7 mouse cellular contexts compared by ENCODE assay signal in genomic region chr12:64966101-64966631, GRCm38 (mm10). TPM values are rescaled to one million over a fixed set of nuclear protein-coding genes. Genes with fewer than 3 reads are reported as not detected.
A peak's percentile ranks its signal among the peaks of the same experiment; 100 is the strongest.
DNase-seq lines count a peak whose midpoint lies in the region; ATAC-seq and TF ChIP-seq lines count a peak whose summit lies in the region.

No protein-coding gene starts in this region.

- peak overlapping the region; percentile 84 for H3K4me3 ChIP-seq in brown adipose tissue, adult 24 weeks (ENCODE audit: insufficient read depth, low read depth, low read length)
- peak overlapping the region; percentile 79 for H3K4me3 ChIP-seq in hindbrain, embryonic 16.5 days (ENCODE audit: low read length)
- H3K4me3 ChIP-seq in small intestine, adult 2 months (ENCODE audit: low read depth, low read length) = peak overlapping the region; percentile 91

- H3K4me1 ChIP-seq in brown adipose tissue, adult 24 weeks (ENCODE audit: control insufficient read depth, insufficient read depth, insufficient read length, low read length) = no peaks in the 10 kb centered on the region; the same call in 1 of the 2 replicates
- peaks cover 29% of the 10 kb centered on the region for H3K4me1 ChIP-seq in hindbrain, embryonic 16.5 days (ENCODE audit: control insufficient read depth, insufficient read depth, low read depth, low read length)
- H3K4me1 ChIP-seq in small intestine, adult 2 months (ENCODE audit: control insufficient read depth, insufficient read depth, insufficient read length, low read length) = peaks cover 2% of the 10 kb centered on the region

- under 1% methylated on average over 44 of the region's 44 CpGs for WGBS in hindbrain, embryonic 16.5 days
- under 1% methylated on average over 44 of the region's 44 CpGs for WGBS in small intestine, adult 2 months

- H3K27ac ChIP-seq in brown adipose tissue, adult 24 weeks (replicated peaks; ENCODE audit: low read depth, low read length) = peak overlapping the region; percentile 46
- H3K27ac ChIP-seq in hindbrain, embryonic 16.5 days (ENCODE audit: low read depth, low read length) = peak overlapping the region; percentile 83
- H3K27ac ChIP-seq in small intestine, adult 2 months (ENCODE audit: insufficient read depth, low read depth, low read length) = peak overlapping the region; percentile 37

- TF ChIP-seq POLR2A in small intestine, adult 2 months (IDR thresholded peaks at IDR 0.05; ENCODE audit: low read depth, low read length) = no peak

- H3K36me3 ChIP-seq in hindbrain, embryonic 16.5 days (ENCODE audit: control insufficient read depth, insufficient read depth, low read length) = no peaks in the 10 kb centered on the region
- 0 out of 2 replicates have a peak, but pooled peaks cover 3% of the 10 kb centered on the region for H3K36me3 ChIP-seq in small intestine, adult 2 months (ENCODE audit: control insufficient read depth, insufficient read depth, low read length)

- no peaks in the 10 kb centered on the region for H3K27me3 ChIP-seq in hindbrain, embryonic 16.5 days (replicated peaks; ENCODE audit: control insufficient read depth, insufficient read depth, low read length)
- H3K27me3 ChIP-seq in small intestine, adult 2 months (ENCODE audit: control insufficient read depth, insufficient read depth, low read length) = no peaks in the 10 kb centered on the region

- H3K4me2 ChIP-seq in hindbrain, embryonic 16.5 days (ENCODE audit: low read length) = peak overlapping the region; percentile 96

- peak overlapping the region; percentile 83 for H3K9ac ChIP-seq in hindbrain, embryonic 16.5 days (ENCODE audit: low read depth, low read length)

- H3K9me3 ChIP-seq in hindbrain, embryonic 16.5 days (ENCODE audit: control insufficient read depth, low read length) = no peaks in the 10 kb centered on the region

- ATAC-seq in hindbrain, embryonic 16.5 days = no peak
- peak; percentile 22 for ATAC-seq in megakaryocyte progenitor cell, adult 5-6 weeks (replicated peaks; ENCODE audit: poor library complexity)

- intact Hi-C loops in left cerebral cortex, postnatal 25 days (cut with DNase I) = no loop called here

- no peak for TF ChIP-seq CTCF in small intestine, adult 2 months (IDR thresholded peaks at IDR 0.05; ENCODE audit: extremely low read depth, insufficient read length, insufficient replicate concordance, low read depth, low read length)

- peak; percentile 71 for DNase-seq in MN1 (ENCODE audit: low spot score)
- DNase-seq in frontal cortex, postnatal 14 days (ENCODE audit: low spot score in 2 of 2) = peak; percentile 35 to 38
- DNase-seq in left cerebral cortex, postnatal 25 days (ENCODE audit: low spot score in 2 of 2) = peak; percentile 35 to 48

RNA-seq across cellular contexts. Expression of gene Togaram1, which starts 0.6 kb away (rescaled TPM):
- polyA plus RNA-seq in brown adipose tissue, adult 24 weeks (2012; ENCODE audit: insufficient read depth, insufficient read length, missing spikeins) = 5.2 and 5.4 TPM in 2 replicates
- 20.5 and 20.7 TPM in 2 replicates for polyA plus RNA-seq in hindbrain, embryonic 16.5 days (2015; fragmentation: Nextera tagmentation; extraction: Ambion mirVana)
- total RNA-seq in left cerebral cortex, postnatal 25 days (2021) = 10 to 100 TPM; 55.8 to 56.7 TPM
- 38.5 and 41.0 TPM in 2 replicates for total RNA-seq in megakaryocyte progenitor cell, adult 5-6 weeks (2015)
- 39.9 and 48.6 TPM in 2 replicates for total RNA-seq in megakaryocyte progenitor cell, adult 5-6 weeks (2017)
- 0.79 and 1.1 TPM in 2 replicates for polyA plus RNA-seq in small intestine, adult 2 months (2012; rRNA removed)

RNA-seq across cellular contexts. Expression of gene Klhl28, which starts 0.8 kb away (rescaled TPM):
- polyA plus RNA-seq in brown adipose tissue, adult 24 weeks (2012; ENCODE audit: insufficient read depth, insufficient read length, missing spikeins) = 3.7 and 5.0 TPM in 2 replicates
- 21.4 and 24.5 TPM in 2 replicates for polyA plus RNA-seq in hindbrain, embryonic 16.5 days (2015; fragmentation: Nextera tagmentation; extraction: Ambion mirVana)
- total RNA-seq in left cerebral cortex, postnatal 25 days (2021) = 10 to 100 TPM; 24.2 to 24.5 TPM
- 11.8 and 15.3 TPM in 2 replicates for total RNA-seq in megakaryocyte progenitor cell, adult 5-6 weeks (2015)
- 9.2 and 9.4 TPM in 2 replicates for total RNA-seq in megakaryocyte progenitor cell, adult 5-6 weeks (2017)
- 0.27 and 0.62 TPM in 2 replicates for polyA plus RNA-seq in small intestine, adult 2 months (2012; rRNA removed)

RNA-seq across cellular contexts. Expression of gene Gm527, which starts 48.5 kb away (rescaled TPM):
- 3.7 and 5.3 TPM in 2 replicates for polyA plus RNA-seq in brown adipose tissue, adult 24 weeks (2012; ENCODE audit: insufficient read depth, insufficient read length, missing spikeins)
- 1.4 and 2.4 TPM in 2 replicates for polyA plus RNA-seq in hindbrain, embryonic 16.5 days (2015; fragmentation: Nextera tagmentation; extraction: Ambion mirVana)
- 10 to 100 TPM; 15.4 to 18.6 TPM for total RNA-seq in left cerebral cortex, postnatal 25 days (2021)
- total RNA-seq in megakaryocyte progenitor cell, adult 5-6 weeks (2015) = 0.86 and 1.6 TPM in 2 replicates
- total RNA-seq in megakaryocyte progenitor cell, adult 5-6 weeks (2017) = 0.42 and 1.3 TPM in 2 replicates
- polyA plus RNA-seq in small intestine, adult 2 months (2012; rRNA removed) = 0.18 and 0.34 TPM in 2 replicates
